Mouse (Mus musculus) retina, postnatal 7 days (tissue): Measurements from ENCODE around the gene Lrrc25.
"Not testable (repeated sequence)": the region's sequence is repeated elsewhere in the genome, so short reads cannot be mapped to it uniquely, and the experiment has no call there.

Experiments
- DNase-seq: peaks from one replicate; pipeline ENCODE4 v3.0.0-alpha.2; 2012; ENCODE audit warnings: low read depth, low spot score

Lrrc25 gene

GRCm38 (mm10) chr8:70615894-70616293 lies at the start of gene Lrrc25:
TSS of gene Lrrc25 (plus strand) at chr8:70616155.
- no peak for DNase-seq

GRCm38 (mm10) chr8:70570360-70570759 lies 45.6 kb upstream of the Lrrc25 start:
- DNase-seq, result no peak

DNA sequence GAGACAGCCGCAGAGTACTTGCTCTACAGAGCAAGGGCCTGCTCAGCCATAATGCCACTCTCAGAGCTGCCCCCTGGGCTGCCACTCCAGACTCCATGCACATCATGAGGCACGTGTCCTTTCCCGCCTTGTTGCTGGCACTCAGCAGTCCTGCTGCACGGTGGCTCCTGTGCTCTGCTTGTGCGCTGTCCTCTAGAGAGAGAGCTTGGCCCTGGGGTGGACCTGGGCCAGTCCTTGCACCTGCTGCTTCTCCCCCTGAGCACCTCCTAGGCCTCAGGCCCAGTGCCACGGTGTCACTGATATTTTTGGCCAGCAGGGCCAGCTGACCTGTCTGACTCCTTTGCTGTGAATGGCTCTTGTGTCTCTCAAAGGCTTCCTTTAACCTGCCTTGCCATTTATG lies 45.0 kb upstream of the Lrrc25 start:
- no peak for DNase-seq

DNA sequence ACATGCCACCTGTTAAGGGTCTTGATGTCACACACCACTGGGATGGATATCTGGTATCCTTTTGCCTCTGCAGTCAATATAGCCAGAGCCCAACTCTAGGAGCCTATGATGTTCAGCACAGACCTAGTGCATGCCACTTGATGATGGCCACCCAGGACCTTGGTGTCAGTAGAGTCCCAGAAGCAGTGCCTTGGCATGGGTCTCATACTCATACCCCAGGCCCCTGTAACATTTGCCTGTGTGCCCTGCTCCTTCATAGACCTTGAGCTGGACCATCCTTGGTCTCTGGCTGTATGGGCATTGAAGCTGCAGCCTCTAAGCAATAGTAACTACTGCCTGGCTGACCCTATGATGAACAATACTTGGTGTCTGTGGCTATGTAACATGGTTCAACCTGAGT lies 41.7 kb upstream of the Lrrc25 start:
- DNase-seq, result no peak

- DNase-seq, result no peak
Measured at GRCm38 (mm10) chr8:70574915-70575314, 41.0 kb upstream of the Lrrc25 start.

DNA sequence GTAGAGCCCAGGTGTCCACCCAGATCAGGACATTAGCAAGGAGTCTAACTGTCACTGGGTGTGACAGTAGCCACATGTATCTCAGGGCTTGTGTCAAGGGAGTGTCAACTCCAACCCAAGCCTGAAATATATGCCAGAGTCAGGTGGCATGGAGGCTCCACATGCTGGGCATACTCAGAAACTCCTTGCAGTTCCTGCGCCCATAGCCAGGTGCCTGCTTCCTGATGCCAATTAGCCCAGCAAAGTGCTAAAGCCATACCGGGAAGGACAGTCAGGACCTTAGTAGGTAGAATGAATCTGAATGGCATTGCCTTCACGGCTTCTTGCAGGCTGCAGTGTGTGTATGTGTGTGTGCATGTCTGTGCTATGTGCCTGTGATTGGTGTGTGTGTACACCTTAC lies 38.7 kb upstream of the Lrrc25 start:
- no peak for DNase-seq

DNA sequence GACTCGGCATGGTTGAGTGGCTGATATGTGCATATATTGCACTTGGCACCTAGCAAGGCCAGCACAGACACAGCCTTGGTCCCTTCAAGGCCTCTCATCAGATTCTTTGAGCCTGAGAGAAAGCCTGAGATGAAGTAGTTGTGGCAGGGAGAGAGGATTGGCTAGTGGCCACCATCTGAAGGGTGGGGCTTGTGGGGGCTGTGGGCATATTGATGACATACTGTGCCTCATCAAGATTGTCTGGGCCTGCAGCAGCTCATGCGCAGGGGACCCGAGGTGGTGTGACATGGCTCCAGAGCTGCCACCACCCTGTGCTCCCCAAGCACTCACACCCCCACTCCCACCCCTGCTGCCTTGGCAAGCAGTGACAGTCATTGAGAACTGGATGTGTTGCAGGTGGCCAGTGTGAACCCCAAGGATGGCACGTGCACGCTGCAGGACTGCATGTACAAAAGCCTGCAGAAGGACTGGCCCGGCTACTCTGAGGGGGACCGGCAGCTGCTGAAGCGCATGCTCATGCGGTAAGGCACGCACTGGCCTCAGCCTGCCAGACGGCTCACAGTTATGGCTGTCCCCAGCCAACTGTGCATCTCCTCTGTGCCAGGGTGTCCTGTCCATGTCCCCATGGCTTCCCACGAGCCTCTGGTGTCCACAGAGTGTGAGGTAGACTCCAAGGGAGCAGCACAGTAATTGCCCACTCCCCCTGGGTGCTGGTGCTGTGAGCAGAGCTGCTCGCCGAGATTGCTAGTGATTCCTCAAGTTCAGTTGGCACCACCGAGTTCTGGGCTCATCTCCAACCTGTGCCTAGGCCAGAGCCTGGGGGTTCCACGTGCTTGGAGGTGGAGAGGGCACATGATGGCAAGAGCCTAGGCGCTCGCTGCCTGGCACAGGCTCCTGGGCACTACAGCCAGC lies 32.2 kb upstream of the Lrrc25 start:
- no peak for DNase-seq

DNA sequence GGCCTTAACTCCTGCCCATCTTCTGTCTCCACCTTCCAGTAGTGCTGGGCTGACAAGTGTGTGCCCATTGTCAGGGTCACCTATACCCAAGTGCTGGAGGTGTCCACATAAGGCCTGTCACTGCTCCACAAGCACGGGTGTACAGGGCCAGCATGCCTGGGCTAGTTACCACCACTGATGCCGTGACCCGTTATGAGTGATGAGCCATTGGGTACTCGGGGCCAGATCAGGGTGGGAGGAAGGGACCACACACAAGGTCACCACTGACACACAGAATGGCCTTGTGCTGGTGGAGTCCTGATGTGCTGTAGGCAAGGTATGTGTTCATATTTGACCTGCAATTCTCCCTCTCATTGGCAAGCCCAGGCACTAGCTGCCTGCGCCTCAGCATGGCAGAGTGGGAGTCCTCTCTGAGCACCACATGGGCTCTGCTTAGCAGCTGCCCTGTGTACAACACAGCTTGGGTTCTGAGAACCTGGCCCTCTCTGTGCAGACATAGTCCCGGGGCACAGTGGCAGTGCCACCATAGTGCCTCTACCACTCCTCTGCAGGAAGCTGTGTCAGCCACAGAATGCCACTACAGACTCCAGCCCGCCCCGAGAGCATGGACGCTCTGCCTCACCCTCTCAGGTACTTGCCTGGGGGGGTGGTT lies 31.2 kb upstream of the Lrrc25 start:
- no peak for DNase-seq

DNA sequence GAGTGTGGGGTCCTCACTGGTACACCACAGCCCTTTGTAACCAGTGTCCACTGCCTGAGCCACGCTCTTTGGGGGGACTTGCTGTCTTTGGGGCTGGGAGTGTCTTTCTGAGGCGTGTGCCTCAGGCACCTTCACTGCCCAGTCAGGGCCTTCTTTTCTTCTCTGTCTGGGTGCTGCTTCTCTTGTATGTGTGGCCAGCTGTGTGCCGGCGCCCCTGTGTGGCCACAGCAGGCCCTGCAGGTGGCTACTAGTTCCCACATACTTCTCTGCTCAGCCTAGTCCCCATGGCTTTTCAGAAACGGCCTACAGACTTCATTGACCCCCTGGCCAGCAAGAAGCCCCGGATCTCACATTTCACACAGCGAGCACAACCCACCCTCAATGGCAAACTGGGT lies 30.7 kb upstream of the Lrrc25 start:
- no peak for DNase-seq

DNA sequence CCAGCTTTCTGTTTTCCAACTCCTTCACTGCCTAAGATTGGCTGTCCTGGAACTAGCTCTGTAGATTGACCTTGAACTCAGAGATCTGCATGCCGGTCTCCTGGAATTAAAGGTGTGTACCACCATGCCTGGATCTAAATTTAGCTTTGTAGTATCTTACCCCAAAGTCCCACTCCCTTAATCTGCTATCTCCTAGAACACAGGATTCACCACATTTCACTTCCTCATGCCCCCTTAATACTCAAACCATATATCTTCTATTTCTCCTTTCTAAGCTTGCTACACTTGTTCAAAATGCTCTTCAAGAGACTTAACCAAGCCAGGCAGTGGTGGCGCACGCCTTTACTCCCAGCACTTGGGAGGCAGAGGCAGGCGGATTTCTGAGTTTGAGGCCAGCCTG lies 28.0 kb upstream of the Lrrc25 start:
- DNase-seq, result not testable (repeated sequence)

DNA sequence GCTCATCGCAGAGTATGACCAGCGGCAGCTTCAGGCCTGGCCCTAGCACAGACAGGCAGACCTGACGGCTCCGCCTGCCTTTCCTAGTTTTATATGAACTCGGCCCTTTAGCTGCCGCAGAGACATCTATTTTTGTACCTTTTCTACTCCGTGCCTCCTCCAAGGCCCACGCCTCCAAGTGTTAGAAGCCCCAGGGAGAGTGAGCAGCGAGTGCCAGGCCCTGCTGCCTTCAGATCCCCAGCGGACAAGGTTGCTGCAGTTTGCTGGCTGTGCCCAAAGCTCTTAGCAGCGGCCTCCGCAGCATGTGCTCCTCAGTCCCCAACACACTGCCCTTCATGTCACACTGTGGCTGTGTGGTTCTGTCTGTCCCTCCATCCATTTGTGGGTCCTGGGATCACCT lies 24.4 kb upstream of the Lrrc25 start:
- no peak for DNase-seq

DNA sequence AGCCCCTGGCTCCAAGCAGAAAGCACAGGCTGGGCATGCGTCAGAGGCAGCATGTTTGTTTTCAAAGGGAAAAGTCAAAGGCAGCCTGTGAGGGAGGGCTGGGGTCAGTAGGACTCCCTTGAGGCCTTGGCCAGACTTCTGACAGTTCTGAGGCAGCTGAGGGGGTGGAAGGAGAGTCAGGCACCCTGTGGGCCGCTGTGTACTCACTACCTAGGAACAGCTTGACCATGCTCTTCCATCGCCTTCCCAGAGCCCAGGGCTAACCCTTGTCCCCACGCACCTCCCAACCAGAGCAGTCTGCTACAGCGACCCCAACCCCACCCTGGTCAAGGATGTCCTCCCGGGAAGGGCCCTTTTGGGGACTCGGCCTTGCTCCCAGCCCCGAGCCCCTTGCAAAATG lies 22.8 kb upstream of the Lrrc25 start:
- DNase-seq, result no peak

DNA sequence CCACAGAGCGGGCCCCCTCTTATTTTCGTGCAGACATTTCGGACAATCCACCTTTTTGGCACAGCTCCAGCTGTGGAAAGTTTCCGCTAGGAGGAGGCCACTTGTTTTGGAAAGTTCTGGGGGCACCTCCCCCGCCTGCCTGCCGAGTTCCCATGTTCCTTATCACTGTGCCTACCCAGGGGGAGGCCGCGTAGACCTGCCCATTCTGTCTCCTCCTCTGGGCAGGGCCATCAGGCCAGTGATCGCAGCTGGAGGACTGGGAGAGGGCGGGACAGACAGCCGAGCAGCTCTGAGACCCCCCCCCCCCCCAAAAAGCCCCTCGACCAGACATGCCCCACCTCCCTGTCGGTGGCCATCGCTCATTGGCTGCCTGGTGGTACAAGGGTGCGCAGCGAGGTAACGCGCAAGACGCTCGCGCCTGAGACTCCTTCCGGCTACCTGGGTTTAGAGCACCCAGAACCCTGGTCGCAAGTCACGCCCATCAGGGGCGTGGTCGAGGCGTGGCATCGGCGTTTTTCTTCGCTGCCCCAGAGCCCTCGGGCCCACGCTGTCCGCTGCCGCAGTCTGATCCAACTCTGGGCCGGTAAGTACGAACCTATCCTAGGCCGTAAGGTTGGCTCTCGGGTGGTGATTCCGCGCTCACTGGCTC lies 21.9 kb upstream of the Lrrc25 start, which contains the start of gene Isyna1:
Gene Isyna1, plus strand, starts transcription at position 413 of the 649 bp plus-strand sequence.
- DNase-seq, result no peak

- no peak for DNase-seq
Measured at GRCm38 (mm10) chr8:70594621-70595564, 21.1 kb upstream of the Lrrc25 start.

GRCm38 (mm10) chr8:70595811-70596210 lies 20.1 kb upstream of the Lrrc25 start:
- DNase-seq, result no peak

DNA sequence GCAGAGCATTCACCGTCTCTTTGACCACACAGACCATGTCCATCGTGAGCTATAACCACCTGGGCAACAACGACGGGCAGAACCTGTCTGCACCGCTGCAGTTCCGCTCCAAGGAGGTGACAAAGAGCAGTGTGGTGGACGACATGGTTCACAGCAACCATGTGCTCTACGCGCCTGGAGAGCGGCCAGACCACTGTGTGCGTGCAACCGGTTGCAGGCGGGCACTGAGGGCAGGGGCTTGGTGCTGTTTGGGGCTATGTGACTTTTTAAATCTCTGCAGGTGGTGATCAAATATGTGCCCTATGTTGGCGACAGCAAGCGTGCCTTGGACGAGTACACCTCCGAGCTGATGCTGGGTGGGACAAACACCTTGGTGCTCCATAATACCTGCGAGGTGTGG lies 19.7 kb upstream of the Lrrc25 start:
- DNase-seq, result no peak

- DNase-seq, result no peak
Measured at GRCm38 (mm10) chr8:70596775-70597416, 19.1 kb upstream of the Lrrc25 start.

DNA sequence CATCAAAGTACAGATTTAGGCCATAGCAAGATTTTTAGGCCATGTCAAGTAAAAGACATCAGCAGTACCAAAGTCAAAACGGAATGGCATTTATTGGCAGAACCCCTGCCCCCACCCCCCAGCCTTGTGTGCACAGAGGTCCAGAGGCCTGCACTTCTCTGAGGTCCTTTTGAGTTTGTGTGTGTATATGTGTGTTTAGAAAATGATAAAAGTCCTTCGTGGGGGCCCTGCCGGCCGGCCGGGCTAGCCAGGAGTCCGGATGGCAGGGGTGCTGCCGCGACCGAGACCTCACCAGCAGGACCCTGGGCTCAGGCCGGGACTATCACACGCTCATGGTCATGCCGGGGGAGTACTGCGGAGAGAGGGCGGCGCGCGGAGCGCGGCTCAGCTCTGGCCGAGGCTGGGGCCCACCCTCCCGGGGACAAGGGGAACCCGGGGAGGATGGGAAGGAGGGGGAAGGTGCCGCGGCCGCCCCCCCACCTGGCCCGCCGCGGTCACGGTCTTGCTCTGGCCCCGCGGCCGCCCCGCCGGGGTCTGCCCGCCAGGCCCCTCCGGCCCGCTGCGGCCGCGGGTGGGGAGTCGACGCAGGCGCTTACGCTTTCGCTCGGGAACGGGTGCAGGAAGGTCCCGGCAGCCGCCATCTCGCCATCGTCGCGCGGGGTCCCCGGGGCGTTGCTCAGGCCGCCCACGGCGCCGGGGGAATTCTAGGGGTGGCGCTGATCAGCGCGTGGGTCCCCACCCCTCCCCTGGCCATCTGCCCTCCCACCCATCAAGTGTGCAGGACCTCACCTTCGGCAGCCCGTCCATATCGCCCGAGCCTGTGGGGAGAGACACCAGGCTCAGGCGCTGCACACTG lies 18.3 kb upstream of the Lrrc25 start:
- DNase-seq, result no peak

DNA sequence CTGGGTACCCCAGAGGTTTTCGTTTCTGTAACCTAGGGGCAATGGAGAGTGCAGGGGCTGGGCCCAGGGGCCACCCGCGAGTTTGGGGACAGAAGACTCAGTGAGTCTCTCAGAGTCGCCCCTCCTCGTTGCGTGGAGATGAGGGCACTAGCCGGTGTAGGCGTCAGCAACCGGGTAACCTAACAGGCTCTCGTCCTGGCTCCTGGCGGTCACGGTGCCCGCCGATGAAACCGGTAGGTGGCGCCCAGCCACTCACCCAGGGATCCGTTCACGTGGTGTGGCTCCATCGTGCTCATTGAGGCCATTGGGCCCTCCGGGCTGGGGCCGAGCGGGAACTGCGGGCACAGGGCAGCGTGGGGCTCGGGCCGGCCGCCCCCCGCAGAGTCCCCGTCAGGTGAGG lies 17.7 kb upstream of the Lrrc25 start:
- peak; percentile 69 for DNase-seq

DNA sequence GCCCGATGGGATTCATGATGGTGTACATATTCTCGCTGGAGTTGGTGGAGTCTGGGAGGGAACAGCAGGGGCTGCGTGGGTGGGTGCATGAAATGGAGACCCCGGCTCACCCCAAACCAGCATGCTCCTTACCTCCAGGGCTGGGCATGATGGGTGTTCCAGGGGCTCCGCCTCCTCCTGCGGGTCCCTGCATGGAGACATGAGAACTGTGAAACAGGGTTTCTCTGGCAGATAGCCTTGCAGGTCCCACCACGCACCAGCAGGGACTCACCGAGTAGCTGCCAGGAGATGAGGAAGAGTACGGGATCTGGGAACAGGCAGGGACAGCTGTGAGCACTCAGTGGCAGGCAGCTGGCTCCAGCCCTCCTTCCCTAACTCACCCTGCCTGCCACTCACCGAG lies 17.2 kb upstream of the Lrrc25 start:
- DNase-seq, result no peak
